Mouse (Mus musculus) brain, embryonic 14.5 days (tissue): ENCODE measurements around the gene Gm20521. TPM values are rescaled to one million over a fixed set of nuclear protein-coding genes. Genes with fewer than 3 reads are reported as not detected.

ENCODE experiments used
- DNase-seq: peaks from one replicate; pipeline ENCODE4 v3.0.0-alpha.2; 2011; ENCODE audit warnings: low read depth
- CTCF ChIP-seq: fragments of 200-500 bp; IDR thresholded peaks from 2 replicates; pipeline ENCODE4 v1.5.1; 2012; ENCODE audit warnings: inconsistent platforms, mild to moderate bottlenecking, moderate library complexity, borderline replicate concordance; ENCODE audit not compliant: insufficient read depth, insufficient read length; ENCODE audit errors: extremely low read depth
- POLR2A ChIP-seq: fragments of 200-500 bp; IDR thresholded peaks from 2 replicates; pipeline ENCODE4 v1.6.1; 2012; ENCODE audit warnings: mild to moderate bottlenecking, inconsistent platforms, borderline replicate concordance; ENCODE audit not compliant: poor library complexity, insufficient read depth, insufficient read length, severe bottlenecking; ENCODE audit errors: extremely low read depth
- polyA plus RNA-seq: library from polyadenylated mRNA; depleted of rRNA; stranded (reverse); fragments of >200 nt; gene quantifications from 2 replicates; pipeline ENCODE4 v1.2.3, GENCODE M21; 2012

Gene Gm20521
- polyA plus RNA-seq, 1 experiment, result 0.12 TPM

DNA sequence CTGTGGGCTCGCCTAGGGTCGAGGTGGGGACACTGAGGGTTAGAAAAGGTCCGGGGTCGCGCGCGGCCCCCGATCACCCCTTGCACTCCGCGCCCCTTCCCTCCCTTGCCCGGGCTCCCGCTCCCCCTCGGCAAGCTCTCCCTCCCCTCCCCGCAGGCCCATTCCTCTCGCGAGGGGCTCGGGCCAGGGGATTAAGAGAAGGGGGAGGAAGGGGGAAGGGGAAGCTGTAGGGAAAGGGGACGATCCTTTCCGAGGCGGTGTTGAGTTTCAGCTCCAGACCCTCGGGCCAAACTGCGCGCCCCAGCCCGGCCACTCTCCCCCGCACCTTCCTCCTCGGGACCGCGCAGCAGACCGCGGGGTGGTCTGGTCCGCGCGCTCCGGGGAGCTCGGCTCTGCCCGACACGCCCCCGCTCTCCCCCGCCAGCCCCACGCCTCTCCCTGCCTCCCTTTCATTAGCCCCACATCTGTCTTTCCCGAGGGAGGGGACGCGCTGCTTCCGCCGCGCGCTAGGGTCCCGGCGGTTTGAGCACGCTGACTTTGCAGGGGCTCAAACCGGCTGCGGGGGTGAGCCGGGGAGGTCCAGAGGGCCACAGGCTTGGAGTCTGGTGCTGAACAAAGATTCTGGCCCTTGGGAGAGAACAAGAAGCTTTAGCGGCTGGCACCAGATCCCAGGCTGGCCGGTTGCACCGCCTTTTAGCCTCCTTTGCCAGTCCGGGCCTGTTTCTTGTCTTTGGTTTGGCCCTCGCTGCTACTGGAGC is 43.3 kb downstream of the Gm20521 start:
- no peak for TF ChIP-seq CTCF
- peak; percentile 50; the same call in 1 of the 2 replicates for TF ChIP-seq POLR2A
- peak; percentile 92 for DNase-seq

DNA sequence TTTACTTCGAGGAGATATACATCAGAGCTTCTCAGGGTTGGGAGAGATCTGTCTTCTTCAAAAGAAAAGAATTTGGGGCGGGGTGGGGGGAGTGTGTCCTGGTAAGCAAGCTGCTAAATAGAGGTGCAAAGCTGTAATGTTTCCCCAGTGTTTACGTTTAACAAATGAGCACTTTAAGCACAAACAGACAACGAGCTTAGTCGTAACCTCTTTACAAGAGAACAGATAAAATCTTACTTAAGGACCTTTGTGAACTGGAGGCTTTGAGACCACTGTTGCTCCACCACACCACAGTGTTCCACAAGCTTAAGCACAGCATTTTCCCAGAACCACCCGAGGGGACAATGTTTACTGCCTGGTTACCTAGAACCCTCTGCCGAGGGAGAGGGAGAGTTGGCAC is 44.1 kb downstream of the Gm20521 start:
- TF ChIP-seq CTCF, result no peak
- TF ChIP-seq POLR2A, result no peak
- DNase-seq, result no peak

DNA sequence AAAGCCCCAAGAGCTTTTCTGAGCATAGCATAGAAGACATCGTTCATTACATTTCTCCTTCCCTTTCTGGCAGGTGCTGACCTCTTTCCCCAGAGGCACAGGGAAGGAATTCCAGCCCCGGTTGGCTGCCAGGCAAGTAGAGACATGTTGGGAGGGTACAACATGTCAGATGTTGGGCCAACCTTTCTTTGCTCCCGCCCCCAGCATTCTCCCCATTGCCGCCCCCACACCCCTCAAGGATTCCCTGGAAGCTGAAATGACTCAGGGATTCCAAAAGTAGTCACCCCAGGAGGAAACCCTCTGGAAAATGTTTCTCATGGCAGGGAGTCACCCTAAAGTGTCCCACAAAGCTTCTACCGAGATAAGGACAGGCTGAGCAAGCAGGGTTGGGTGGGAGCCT is 46.6 kb downstream of the Gm20521 start:
- no peak for DNase-seq

DNA sequence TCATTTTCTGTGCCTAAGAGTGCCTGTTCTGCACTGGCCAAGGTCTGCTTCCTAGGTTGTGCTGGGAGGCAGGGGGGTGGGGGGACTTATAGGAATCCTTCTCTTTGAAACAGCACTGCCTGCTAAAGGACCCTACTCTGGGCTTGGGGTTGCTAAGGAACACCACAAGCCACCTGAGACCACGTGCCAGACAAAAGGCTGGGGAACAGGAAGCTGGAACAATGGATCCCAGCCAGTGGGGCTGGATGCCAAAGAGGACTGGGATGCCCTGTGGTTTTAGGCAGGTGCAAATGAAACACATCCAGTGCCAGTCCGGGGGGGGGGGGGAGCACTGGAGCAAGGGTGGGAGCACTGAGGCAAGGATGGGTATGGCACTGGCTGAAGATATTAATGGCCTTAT is 47.2 kb downstream of the Gm20521 start:
- peak; percentile 70 for DNase-seq
- no peak for TF ChIP-seq POLR2A
- no peak for TF ChIP-seq CTCF

More for the DNA sequence above, 46.6 kb downstream of the Gm20521 start:
- TF ChIP-seq CTCF (no peak), POLR2A (no peak)

DNA sequence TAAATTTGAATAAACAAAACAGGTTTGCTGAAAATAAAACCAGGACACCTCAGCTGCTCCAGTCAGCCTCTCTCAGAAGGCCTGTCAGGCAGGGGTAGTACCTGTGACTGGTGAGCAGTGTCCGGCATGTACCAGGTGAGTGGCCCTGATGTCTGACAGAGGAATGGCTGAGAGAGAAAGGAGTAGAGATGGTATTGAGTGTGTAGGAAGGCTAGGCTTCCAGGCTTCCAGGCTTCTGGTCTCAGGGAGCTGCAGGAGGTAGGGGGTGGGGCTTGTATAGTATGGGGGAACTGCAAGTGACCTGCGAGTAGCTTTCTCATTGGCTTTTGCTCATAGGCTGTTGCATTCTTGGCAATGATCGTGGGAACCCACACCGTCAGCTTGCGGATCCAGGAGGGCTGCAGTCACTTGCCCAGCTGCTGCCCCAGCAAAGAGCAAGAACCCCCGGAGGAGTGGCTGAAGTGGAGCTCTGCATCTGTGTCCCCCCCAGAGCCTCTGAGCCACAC is 49.5 kb downstream of the Gm20521 start, which contains the start of gene Il25:
Gene Il25 (plus strand): TSS at position 51 of the 506 bp plus-strand sequence.
- TF ChIP-seq CTCF (no peak), POLR2A (no peak)

DNA sequence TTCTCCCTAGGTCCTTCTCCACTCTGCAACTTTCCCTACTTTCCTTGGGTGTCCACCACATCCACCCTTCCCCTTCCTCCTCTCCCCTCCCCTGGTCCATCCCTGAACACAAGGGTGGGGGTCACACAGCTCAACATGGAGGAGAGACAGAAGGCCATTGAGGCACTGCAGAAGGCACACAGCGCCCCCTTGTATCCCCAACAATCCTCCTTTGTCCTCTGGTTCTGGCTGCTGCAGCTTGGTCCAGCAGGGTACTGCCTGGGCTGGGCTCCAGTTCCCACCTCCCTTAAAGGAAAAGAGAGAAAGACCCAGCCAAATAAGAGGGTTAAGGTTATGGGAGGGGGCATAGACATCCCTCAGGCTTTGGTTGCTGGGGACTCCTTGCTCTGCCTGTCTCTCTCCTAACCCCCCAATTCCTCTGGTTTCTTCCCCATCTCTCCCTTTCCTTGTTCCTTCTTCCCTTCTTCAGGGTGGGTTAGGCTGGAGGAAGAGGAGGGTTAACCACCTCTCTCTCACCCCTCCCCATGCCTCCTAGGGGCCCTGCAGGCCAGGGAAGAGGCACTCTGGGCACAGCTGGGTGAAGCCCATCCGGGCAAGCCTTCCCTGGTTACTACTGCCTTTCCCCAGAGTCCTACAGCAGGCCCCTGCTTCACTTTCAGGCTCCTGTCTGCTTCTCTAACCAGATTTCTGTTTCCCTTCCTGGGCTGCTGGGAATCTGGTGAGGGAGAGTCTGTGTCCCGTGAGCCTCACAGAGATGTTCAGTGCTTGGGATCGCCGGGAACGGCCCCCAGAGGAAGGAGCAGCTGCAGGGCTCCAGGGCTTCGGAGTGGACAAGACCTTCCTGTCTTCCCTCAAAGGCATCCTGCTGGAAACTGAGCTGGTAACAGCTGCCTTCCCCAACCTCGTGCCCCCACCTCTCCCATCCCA is 52.9 kb downstream of the Gm20521 start, which contains the start of gene Cmtm5:
Gene Cmtm5 (plus strand): TSS at position 358 of the 927 bp plus-strand sequence.
- peak; percentile 77 for DNase-seq
- TF ChIP-seq CTCF (no peak), POLR2A (no peak)

More for the DNA sequence above, 49.5 kb downstream of the Gm20521 start, which contains the start of gene Il25:
- DNase-seq, result peak; percentile 65

DNA sequence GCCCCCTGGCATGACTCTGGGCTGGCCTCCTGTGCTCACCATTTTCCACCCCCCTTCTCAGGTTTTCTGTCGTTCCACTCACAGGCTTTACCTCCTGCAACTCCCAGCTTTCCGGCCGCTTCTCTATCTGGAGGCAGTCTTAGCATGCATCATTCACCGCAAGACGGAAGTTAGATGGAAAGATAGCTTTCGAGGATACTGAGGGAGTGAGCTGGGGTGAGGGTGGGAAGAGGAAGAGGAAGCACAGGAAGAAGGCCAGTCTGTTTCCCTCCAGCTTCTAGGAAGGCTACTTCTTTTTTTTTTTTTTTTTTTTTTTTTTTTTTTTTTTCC is 53.6 kb downstream of the Gm20521 start:
- no peak for TF ChIP-seq CTCF
- no peak for TF ChIP-seq POLR2A
- no peak for DNase-seq

DNA sequence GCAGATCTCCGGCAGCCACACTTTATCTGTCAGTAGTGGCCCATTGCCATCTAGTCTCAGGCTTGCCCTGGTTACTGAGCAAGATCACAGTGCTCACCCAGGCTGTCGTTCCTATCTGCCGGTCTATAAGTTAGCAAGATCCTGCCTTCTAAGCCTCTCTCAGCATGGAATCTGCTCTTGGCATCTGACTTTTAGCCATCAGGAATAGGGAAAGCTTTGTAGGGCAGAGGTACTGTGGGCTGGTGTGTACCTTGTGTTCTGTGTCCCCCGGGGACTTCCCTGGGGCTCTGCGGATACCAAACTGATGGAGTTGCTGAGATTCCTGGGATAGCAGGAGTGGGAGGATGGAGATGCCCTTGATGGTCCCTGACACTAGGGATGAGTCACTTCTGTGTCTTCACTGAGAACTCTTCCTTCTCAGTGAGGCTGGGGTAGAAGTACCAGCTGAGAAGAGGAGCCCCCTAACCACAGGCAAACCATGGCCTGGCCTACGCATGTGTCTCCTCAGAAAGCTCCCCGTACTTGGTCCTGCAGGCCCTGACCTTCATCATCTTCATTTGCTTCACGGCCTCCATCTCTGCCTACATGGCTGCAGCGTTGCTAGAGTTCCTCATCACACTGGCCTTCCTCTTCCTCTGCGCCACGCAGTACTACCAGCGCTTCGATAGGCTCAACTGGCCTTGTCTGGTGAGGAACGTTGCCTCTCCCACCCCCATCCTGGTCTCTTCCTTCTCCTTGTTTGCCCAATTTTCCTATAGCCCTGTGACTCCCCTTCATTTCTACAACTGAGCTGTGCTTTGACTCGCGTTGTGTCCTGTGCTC is 54.3 kb downstream of the Gm20521 start:
- no peak for TF ChIP-seq CTCF
- no peak for TF ChIP-seq POLR2A
- DNase-seq, result no peak

DNA sequence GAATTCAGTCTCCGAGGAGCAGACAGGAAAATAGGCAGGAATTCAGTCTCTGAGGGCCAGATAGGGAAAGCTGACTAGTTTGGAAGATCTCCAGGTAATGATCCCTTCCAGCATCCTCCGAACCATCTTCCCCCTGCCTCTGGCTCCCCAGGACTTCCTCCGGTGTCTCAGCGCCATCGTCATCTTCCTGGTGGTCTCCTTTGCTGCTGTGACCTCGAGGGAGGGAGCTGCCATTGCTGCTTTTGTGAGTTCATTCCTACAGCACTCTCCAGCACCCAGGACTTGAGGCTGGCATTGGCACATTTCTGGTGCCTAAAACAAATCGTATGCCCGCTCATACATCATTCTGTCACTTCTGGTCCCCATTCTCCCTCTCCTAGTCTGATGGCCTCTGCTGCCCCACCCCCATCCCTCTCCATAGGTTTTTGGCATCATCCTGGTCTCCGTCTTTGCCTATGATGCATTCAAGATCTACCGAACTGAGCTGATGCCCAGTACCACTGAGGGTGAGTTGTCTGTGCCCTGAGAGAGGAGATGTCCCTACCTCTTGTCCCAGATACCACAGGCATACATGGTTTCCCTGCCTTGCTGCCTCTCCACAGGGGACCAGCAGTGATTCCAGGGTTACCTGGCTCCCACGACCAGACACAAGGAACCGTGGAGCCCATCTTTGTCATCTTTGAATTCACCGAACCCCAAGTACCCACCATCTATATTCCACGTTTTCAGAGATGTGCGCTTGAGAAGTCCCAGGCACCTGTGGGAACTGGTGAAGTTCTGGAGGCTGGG is 55.4 kb downstream of the Gm20521 start:
- TF ChIP-seq CTCF (no peak), POLR2A (no peak)
- no peak for DNase-seq

DNA sequence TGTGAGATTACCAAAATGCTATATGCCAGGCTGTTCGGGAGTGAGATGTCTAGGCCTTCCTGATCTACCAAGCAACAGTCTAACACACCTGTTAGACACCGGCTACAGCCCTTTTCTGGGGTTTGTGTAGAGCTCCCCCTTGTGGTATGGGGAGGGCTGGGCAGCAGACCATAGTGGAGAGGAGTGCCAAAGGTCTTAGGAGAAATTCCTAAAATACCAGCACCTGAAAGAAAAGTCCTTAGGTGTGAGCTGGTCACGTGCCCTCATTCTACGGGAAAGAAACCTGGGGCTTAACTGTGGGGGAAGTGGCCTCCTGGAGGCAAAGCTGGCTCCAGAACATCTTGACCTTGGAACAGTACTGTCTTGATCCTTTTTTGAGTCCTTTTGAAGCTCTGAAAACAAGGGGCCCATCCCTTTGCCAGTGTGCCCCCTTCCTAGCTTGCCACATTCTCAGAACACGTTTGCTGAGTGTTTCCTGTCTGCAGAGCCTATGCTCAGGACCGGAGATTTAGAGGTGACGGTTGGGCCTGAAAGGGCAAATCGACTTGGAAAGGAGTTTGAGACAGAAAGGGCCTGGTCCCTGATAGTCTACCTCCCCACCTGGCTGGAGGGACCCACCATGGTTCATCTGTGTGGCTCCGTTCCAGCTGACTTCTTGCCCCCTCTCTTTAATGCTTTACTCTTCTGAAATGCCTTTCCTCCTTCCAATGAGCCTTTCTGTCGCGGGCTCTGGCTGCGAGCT is 56.4 kb downstream of the Gm20521 start:
- peak; percentile 61 for DNase-seq
- TF ChIP-seq CTCF (peak; percentile 73), POLR2A (no peak)
